ENCODE assay signal across 8 mouse cellular contexts in the genomic region with DNA sequence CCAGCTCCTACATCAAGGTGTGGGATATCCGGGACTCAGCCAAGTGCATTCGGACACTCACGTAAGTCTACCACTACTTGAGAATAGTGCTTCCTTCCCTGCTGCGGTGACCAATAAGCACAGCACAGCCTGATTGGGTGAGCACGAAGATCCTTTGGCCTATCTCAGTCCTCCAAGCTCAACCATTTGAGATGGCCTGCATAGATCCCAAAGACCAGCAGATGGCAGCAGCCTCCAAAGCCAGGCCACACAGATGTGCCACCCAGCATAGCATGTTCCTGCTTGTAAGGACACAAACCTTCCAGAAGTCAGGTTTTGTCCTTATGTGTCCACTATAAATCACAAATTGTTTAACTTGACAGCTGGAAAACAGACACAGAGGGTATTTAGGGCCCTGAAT. TPM values are rescaled to one million over a fixed set of nuclear protein-coding genes. Genes with fewer than 3 reads are reported as not detected.
DNase-seq lines count a peak whose midpoint lies in the region; ATAC-seq and TF ChIP-seq lines count a peak whose summit lies in the region.

No protein-coding gene starts in this region.

- no peaks in the 10 kb centered on the region; the same call in 1 of the 2 replicates for H3K36me3 ChIP-seq in ES-E14 (ENCODE audit: control insufficient read depth, insufficient read depth, low read length, poor library complexity, severe bottlenecking)
- H3K36me3 ChIP-seq in heart, embryonic 15.5 days, result no peaks in the 10 kb centered on the region
- H3K36me3 ChIP-seq in liver, embryonic 14.5 days (replicated peaks; ENCODE audit: control insufficient read depth, insufficient read depth, low read depth), result no peaks in the 10 kb centered on the region
- H3K36me3 ChIP-seq in neural tube, embryonic 12.5 days, result peaks cover 78% of the 10 kb centered on the region

- peak overlapping the region; percentile 31; the same call in 1 of the 2 replicates for H3K4me2 ChIP-seq in heart, embryonic 15.5 days
- H3K4me2 ChIP-seq in liver, embryonic 14.5 days (ENCODE audit: low read depth), result no peak overlapping the region
- H3K4me2 ChIP-seq in neural tube, embryonic 12.5 days (replicated peaks), result no peak overlapping the region; the same call in 1 of the 2 replicates

- WGBS in heart, embryonic 15.5 days, result 12% methylated on average over 5 of the region's 5 CpGs
- WGBS in liver, embryonic 14.5 days (ENCODE audit: insufficient replicate concordance), result 16% methylated on average over 5 of the region's 5 CpGs
- 7% methylated on average over 5 of the region's 5 CpGs for WGBS in neural tube, embryonic 12.5 days

- peak; percentile 96 for TF ChIP-seq CTCF in liver, embryonic 14.5 days (IDR thresholded peaks at IDR 0.05; ENCODE audit: low read depth)

- H3K9ac ChIP-seq in ES-E14 (ENCODE audit: insufficient read depth, low read depth, low read length, poor library complexity, severe bottlenecking), result no peak overlapping the region
- H3K9ac ChIP-seq in heart, embryonic 15.5 days, result no peak overlapping the region
- no peak overlapping the region for H3K9ac ChIP-seq in liver, embryonic 14.5 days (replicated peaks)
- H3K9ac ChIP-seq in neural tube, embryonic 12.5 days, result no peak overlapping the region

- no peak overlapping the region for H3K27ac ChIP-seq in ES-E14 (ENCODE audit: insufficient read depth, low read depth, low read length, poor library complexity, severe bottlenecking)
- H3K27ac ChIP-seq in heart, embryonic 15.5 days, result no peak overlapping the region
- no peak overlapping the region for H3K27ac ChIP-seq in liver, embryonic 14.5 days
- no peak overlapping the region for H3K27ac ChIP-seq in neural tube, embryonic 12.5 days

- H3K9me3 ChIP-seq in ES-E14 (ENCODE audit: control insufficient read depth, insufficient read depth, low read depth, low read length), result no peaks in the 10 kb centered on the region
- H3K9me3 ChIP-seq in heart, embryonic 15.5 days (replicated peaks), result no peaks in the 10 kb centered on the region
- no peaks in the 10 kb centered on the region for H3K9me3 ChIP-seq in liver, embryonic 14.5 days (ENCODE audit: control insufficient read depth, low read length)
- H3K9me3 ChIP-seq in neural tube, embryonic 12.5 days, result no peaks in the 10 kb centered on the region

- ATAC-seq in heart, embryonic 15.5 days (replicated peaks; ENCODE audit: insufficient number of reproducible peaks, insufficient read depth, low FRiP score, low read depth), result peak; percentile 39; the same call in 1 of the 2 replicates
- peak; percentile 61 for ATAC-seq in liver, embryonic 14.5 days (ENCODE audit: insufficient read depth)
- peak; percentile 46 for ATAC-seq in neural tube, embryonic 12.5 days (ENCODE audit: low FRiP score, low read depth)

- no peak overlapping the region for H3K4me3 ChIP-seq in ES-E14 (ENCODE audit: insufficient read depth in 1 of 2, low read depth in 1 of 2, low read length in 2 of 2, poor library complexity in 1 of 2, severe bottlenecking in 1 of 2)
- H3K4me3 ChIP-seq in heart, embryonic 15.5 days, result no peak overlapping the region
- H3K4me3 ChIP-seq in liver, embryonic 14.5 days (ENCODE audit: insufficient read depth in 1 of 2, low read depth in 2 of 2, low read length in 2 of 2), result no peak overlapping the region
- no peak overlapping the region for H3K4me3 ChIP-seq in neural tube, embryonic 12.5 days

- no peaks in the 10 kb centered on the region; the same call in 1 of the 2 replicates for H3K27me3 ChIP-seq in heart, embryonic 15.5 days
- H3K27me3 ChIP-seq in liver, embryonic 14.5 days (ENCODE audit: control insufficient read depth, insufficient read depth, low read length), result no peaks in the 10 kb centered on the region
- H3K27me3 ChIP-seq in neural tube, embryonic 12.5 days (replicated peaks), result no peaks in the 10 kb centered on the region

- DNase-seq in ES-E14 (ENCODE audit: low read depth, low spot score), result peak; percentile 52
- peak; percentile 40 for DNase-seq in c-Kit-negative CD71-positive TER-119-positive erythroid progenitor cells, embryonic 14.5 days (ENCODE audit: low read depth, low spot score)
- DNase-seq in fibroblast of lung, adult 2 months (ENCODE audit: low read depth), result peak; percentile 68
- DNase-seq in kidney, postnatal 10 days, result peak; percentile 86
- DNase-seq in liver, embryonic 14.5 days (ENCODE audit: low read depth in 3 of 3, low spot score in 3 of 3), result peak; percentile 37 to 65 (median 50)
- peak; percentile 79 for DNase-seq in testis, postnatal 10 days (ENCODE audit: low spot score)

- H3K4me1 ChIP-seq in ES-E14 (ENCODE audit: control insufficient read depth in 2 of 2, insufficient read depth in 2 of 2, low read length in 2 of 2, poor library complexity in 1 of 2), result peaks cover 3 to 28% of the 10 kb centered on the region in 2 experiments; a peak in 3 of 4 replicates
- H3K4me1 ChIP-seq in heart, embryonic 15.5 days (replicated peaks), result peaks cover 9% of the 10 kb centered on the region
- H3K4me1 ChIP-seq in liver, embryonic 14.5 days (replicated peaks; ENCODE audit: control insufficient read depth in 2 of 2, insufficient read depth in 2 of 2, low read length in 1 of 2), result peaks cover 8 to 13% of the 10 kb centered on the region in 2 experiments
- peaks cover 23% of the 10 kb centered on the region for H3K4me1 ChIP-seq in neural tube, embryonic 12.5 days

- in situ Hi-C loops in ES-E14 (cut with MboI; ENCODE audit: low sequenced_read_pairs in 2 of 2, unreplicated experiment in 2 of 2), result no loop called here

- no peak for TF ChIP-seq EP300 in liver, embryonic 14.5 days (IDR thresholded peaks at IDR 0.05; ENCODE audit: low read depth)

TF ChIP-seq in ES-E14, 5 proteins besides CTCF, POLR2A, EP300 and RAD21:
- TF ChIP-seq HCFC1 (IDR thresholded peaks at IDR 0.05; ENCODE audit: borderline replicate concordance, insufficient read depth, low read length), result no peak
- peak; percentile 35; the same call in 1 of the 2 replicates for TF ChIP-seq ZC3H11A (IDR thresholded peaks at IDR 0.05; ENCODE audit: borderline replicate concordance, low read depth, low read length)

RNA-seq across cellular contexts. Expression of a gene that starts 38.9 kb away (rescaled TPM):
- total RNA-seq in ES-E14 (2012; rRNA removed), result 3.0 and 4.4 TPM in 2 replicates
- 0.87 and 2.3 TPM in 2 replicates for polyA plus RNA-seq in heart, embryonic 15.5 days (2015; fragmentation: Nextera tagmentation; extraction: Ambion mirVana)
- polyA plus RNA-seq in liver, embryonic 14.5 days (2012; rRNA removed), result 1.8 and 2.2 TPM in 2 replicates
- 1.0 and 1.2 TPM in 2 replicates for polyA plus RNA-seq in liver, embryonic 14.5 days (2014; fragmentation: Nextera tagmentation; extraction: Ambion mirVana)
- 35.9 and 37.1 TPM in 2 replicates for polyA plus RNA-seq in neural tube, embryonic 12.5 days (2016; fragmentation: Nextera tagmentation; extraction: Ambion mirVana)

RNA-seq across cellular contexts. Expression of a gene that starts 42.5 kb away (rescaled TPM):
- total RNA-seq in ES-E14 (2012; rRNA removed), result 0.22 and 0.26 TPM in 2 replicates
- not detected in 2 replicates for polyA plus RNA-seq in heart, embryonic 15.5 days (2015; fragmentation: Nextera tagmentation; extraction: Ambion mirVana)
- 0.05 TPM in 1 of 2 replicates, not detected in the other for polyA plus RNA-seq in liver, embryonic 14.5 days (2012; rRNA removed)
- 0.15 and 0.23 TPM in 2 replicates for polyA plus RNA-seq in liver, embryonic 14.5 days (2014; fragmentation: Nextera tagmentation; extraction: Ambion mirVana)
- polyA plus RNA-seq in neural tube, embryonic 12.5 days (2016; fragmentation: Nextera tagmentation; extraction: Ambion mirVana), result 0.49 TPM in 1 of 2 replicates, not detected in the other

Comparison
In these comparisons a context has a peak if more than half of its experiments do, and no peak if none do; other contexts are left out.
1. RNA of a gene that starts 38.9 kb away (polyA plus RNA-seq): 35.9 to 37.1 TPM in neural tube, embryonic 12.5 days; 1.0 to 2.2 TPM in liver, embryonic 14.5 days and 0.87 to 2.3 TPM in heart, embryonic 15.5 days; every median in the first group is over 10 times any median in the second.
2. Peak in every context shown above with its lines, with median percentiles within 50 percentile points of each other: DNase-seq and ATAC-seq.